Mouse (Mus musculus) limb, embryonic 14.5 days (tissue): Measurements from ENCODE around the gene Gm42742. TPM values are rescaled to one million over a fixed set of nuclear protein-coding genes. Genes with fewer than 3 reads are reported as not detected.

Experiments
- ATAC-seq: fragments of 200-750 bp; cut with Nextera tagmentation; 2 replicates; pipeline ENCODE4 v1.8.0; 2017; ENCODE audit warnings: low read depth, moderate number of reproducible peaks, moderate TSS enrichment; ENCODE audit not compliant: low FRiP score
- DNase-seq: peaks from one replicate; pipeline ENCODE4 v3.0.0-alpha.2; 2015; ENCODE audit warnings: low spot score
- H3K27ac ChIP-seq: fragments of 300-500 bp; sonication (generic); replicated peaks from 2 replicates; pipeline ENCODE4 v1.5.1; 2014; ENCODE audit warnings: low read depth, mild to moderate bottlenecking, low read length, moderate library complexity, mixed read lengths
- H3K27me3 ChIP-seq: fragments of 300-500 bp; sonication (generic); 2 replicates; pipeline ENCODE4 v1.6.1; 2014; ENCODE audit warnings: low read length, mixed read lengths; ENCODE audit not compliant: control insufficient read depth, insufficient read depth
- H3K36me3 ChIP-seq: fragments of 300-500 bp; sonication (generic); 2 replicates; pipeline ENCODE4 v1.6.1; 2014; ENCODE audit warnings: mild to moderate bottlenecking, low read length, moderate library complexity, mixed read lengths; ENCODE audit not compliant: control insufficient read depth, insufficient read depth
- H3K4me1 ChIP-seq: fragments of 300-500 bp; sonication (generic); 2 replicates; pipeline ENCODE4 v1.6.1; 2014; ENCODE audit warnings: antibody characterized with exemption, low read length, mixed read lengths; ENCODE audit not compliant: control insufficient read depth, insufficient read depth
- H3K4me2 ChIP-seq: fragments of 300-500 bp; sonication (generic); replicated peaks from 2 replicates; pipeline ENCODE4 v1.6.1; 2014; ENCODE audit warnings: low read depth, mild to moderate bottlenecking, low read length, moderate library complexity; ENCODE audit not compliant: severe bottlenecking
- H3K4me3 ChIP-seq: fragments of 300-500 bp; sonication (generic); replicated peaks from 2 replicates; pipeline ENCODE4 v1.5.1; 2014; ENCODE audit warnings: low read length
- H3K9ac ChIP-seq: fragments of 300-500 bp; sonication (generic); 2 replicates; pipeline ENCODE4 v1.6.1; 2014; ENCODE audit warnings: mild to moderate bottlenecking, low read depth, low read length, moderate library complexity; ENCODE audit not compliant: severe bottlenecking
- H3K9me3 ChIP-seq: fragments of 300-500 bp; sonication (generic); 2 replicates; pipeline ENCODE4 v1.6.1; 2016; ENCODE audit warnings: low read length; ENCODE audit not compliant: control insufficient read depth
- POLR2A ChIP-seq: fragments of 200-500 bp; IDR thresholded peaks from 2 replicates; pipeline ENCODE4 v1.8.0; 2012; ENCODE audit warnings: inconsistent platforms, mild to moderate bottlenecking, moderate library complexity, borderline replicate concordance; ENCODE audit not compliant: insufficient read depth, insufficient read length; ENCODE audit errors: extremely low read depth
- WGBS: fragments of 180-500 bp; shearing (Covaris S2); extraction: QIAGEN DNeasy Blood & Tissue Kit; methylation state at CpG from one replicate; pipeline ENCODE4 v1.1.7; 2014; 5-methylcytosine and 5-hydroxymethylcytosine counted together
- polyA plus RNA-seq, 2 experiments: library from polyadenylated mRNA; depleted of rRNA in 1 of 2; stranded (reverse) in 1 of 2; unstranded in 1 of 2; fragments of >200 nt; fragmentation: Nextera tagmentation in 1 of 2; extraction: Ambion mirVana in 1 of 2; gene quantifications; 2 replicates each; pipeline versions ENCODE4 v1.2.1 to v1.2.3; 2012 to 2014

The Gm42742 gene
- polyA plus RNA-seq (2012; rRNA removed): 111 and 143 TPM in 2 replicates
- 26.8 and 37.7 TPM in 2 replicates for polyA plus RNA-seq (2014; fragmentation: Nextera tagmentation; extraction: Ambion mirVana)

DNA sequence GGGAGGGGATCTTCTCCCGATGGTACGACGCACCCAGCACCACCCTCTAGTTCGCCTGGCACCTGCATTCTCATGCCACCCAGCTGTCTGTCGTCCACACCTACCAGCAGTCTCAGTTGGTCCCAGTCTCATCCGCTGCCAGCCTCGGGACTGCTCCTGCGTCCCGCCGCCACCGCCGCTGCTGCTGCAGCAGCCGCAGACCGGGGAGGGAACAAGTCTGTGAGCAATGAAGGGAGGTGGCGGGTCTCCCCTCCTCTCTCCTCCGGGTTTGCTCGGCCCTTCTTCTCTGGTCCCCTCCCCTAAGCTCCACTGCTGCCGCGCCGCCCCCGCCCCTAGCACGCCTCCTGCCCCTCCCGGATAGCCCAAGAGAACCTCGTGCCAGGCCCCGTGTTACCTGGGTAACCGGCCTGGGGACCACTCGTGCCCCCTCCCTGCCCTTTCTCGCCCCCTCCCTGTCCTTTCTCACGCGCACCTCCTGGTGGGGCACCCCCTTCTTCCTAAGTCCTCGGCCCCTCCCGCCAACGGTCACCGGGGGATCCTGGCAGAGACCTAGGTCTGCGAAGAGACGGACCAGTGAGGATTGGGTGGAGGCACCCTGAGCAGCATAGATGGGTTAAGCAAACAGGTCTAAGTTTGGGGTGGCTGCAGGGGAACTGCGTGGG, at the start of gene Gm42742, which contains the start of gene Prrt2:
TSS of gene Gm42742 (minus strand) at position 197 of the 662 bp plus-strand sequence.
TSS of gene Prrt2 (minus strand) at position 311 of the 662 bp plus-strand sequence.
- Histone ChIP-seq H3K36me3 (peaks cover 41% of the 10 kb centered on the region), H3K9me3 (no peaks in the 10 kb centered on the region), H3K4me3 (peak within 1 kb of the TSS; percentile 61), H3K27me3 (no peaks in the 10 kb centered on the region), H3K9ac (peak within 1 kb of the TSS; percentile 72), H3K27ac (peak within 1 kb of the TSS; percentile 76), H3K4me2 (peak within 1 kb of the TSS; percentile 85), H3K4me1 (peaks cover 57% of the 10 kb centered on the region)
- ATAC-seq (peak; percentile 55), DNase-seq (peak; percentile 83)
- TF ChIP-seq POLR2A: peak; percentile 55; the same call in 1 of the 2 replicates
- 1% methylated on average over 31 of the region's 37 CpGs for WGBS

DNA sequence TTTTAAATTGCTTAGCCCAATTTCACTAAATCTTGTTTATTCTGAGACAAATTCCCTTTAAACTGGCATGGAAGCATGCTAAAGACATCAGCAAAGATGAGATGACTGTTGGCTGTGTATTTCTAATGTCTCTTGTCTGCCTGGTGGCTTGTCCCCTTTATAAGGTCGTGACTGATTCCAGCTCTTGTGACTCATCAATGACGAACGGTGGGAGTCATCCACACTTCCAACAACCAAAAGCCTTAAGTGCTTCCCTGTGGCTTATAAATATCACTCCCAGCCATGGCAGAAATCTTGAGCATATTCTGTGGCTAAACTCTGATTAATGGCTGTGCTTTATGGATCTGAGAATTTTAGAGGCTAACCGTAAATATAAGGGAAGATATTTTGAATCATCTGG, 45.4 kb upstream of the Gm42742 start:
- no peaks in the 10 kb centered on the region for H3K4me1 ChIP-seq
- WGBS: 76% methylated on average over 4 of the region's 4 CpGs
- H3K4me3 ChIP-seq: no peak overlapping the region
- no peak overlapping the region for H3K4me2 ChIP-seq
- ATAC-seq (no peak), DNase-seq (no peak)
- TF ChIP-seq POLR2A: no peak
- no peaks in the 10 kb centered on the region for H3K27me3 ChIP-seq
- no peaks in the 10 kb centered on the region for H3K36me3 ChIP-seq
- no peak overlapping the region for H3K27ac ChIP-seq
- H3K9me3 ChIP-seq: no peaks in the 10 kb centered on the region
- no peak overlapping the region for H3K9ac ChIP-seq

DNA sequence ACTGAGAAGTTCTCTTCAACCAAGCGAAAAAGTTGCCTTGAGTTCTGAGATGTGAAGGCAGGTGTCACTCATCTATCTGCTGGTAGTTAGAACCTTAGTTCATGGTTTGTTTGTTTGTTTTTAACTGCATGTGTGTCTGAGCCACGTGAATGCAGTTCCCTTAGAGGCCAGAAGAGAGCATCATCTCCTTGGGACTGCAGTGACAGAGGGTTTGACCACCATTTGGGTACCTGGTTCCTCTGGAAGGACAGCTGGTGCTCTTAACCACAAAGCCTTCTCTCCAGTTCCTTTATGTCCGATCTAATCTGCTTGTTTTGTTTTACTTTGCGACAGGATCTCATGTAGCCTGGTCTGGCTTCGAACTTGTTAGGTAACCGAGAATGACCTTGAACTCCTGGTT, 44.6 kb upstream of the Gm42742 start:
- Histone ChIP-seq H3K27me3 (no peaks in the 10 kb centered on the region), H3K4me3 (no peak overlapping the region), H3K36me3 (no peaks in the 10 kb centered on the region), H3K4me2 (no peak overlapping the region), H3K4me1 (no peaks in the 10 kb centered on the region), H3K9ac (no peak overlapping the region), H3K27ac (no peak overlapping the region), H3K9me3 (no peaks in the 10 kb centered on the region)
- ATAC-seq (no peak), DNase-seq (no peak)
- no peak for TF ChIP-seq POLR2A
- 90% methylated on average over 6 of the region's 6 CpGs for WGBS

DNA sequence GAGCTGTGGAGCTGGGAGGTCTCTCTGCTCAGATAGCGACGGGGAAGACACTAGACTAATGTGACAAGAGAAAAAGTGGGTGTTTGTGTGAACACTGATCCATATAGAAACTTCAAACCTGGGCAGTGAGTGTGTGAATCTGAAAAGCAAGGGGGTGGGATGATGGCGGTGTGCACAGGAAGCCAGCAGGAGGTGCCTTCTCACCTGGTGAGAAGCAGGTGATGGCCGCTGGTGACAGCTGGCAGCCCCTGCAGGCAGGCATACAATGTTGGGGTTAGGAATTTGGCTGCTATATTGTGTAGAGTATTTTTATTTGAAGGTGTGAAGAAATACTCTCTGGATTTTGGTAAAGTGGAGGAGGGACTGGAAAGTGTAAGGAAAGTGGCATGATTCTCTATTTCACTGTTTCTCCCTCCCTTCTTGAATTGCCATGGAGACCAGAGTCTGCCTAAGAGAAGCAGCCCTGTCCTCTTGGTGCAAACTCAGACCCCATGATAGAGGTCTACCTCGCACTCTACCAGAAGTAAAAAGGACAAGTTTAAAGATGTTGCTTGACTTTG, 34.2 kb upstream of the Gm42742 start:
- H3K4me3 ChIP-seq: no peak overlapping the region
- no peaks in the 10 kb centered on the region for H3K36me3 ChIP-seq
- no peak for TF ChIP-seq POLR2A
- no peak overlapping the region for H3K27ac ChIP-seq
- no peak for ATAC-seq
- no peak for DNase-seq
- H3K4me1 ChIP-seq: no peaks in the 10 kb centered on the region
- no peak overlapping the region for H3K9ac ChIP-seq
- H3K27me3 ChIP-seq: no peaks in the 10 kb centered on the region
- no peak overlapping the region for H3K4me2 ChIP-seq
- WGBS: 61% methylated on average over 5 of the region's 5 CpGs
- no peaks in the 10 kb centered on the region for H3K9me3 ChIP-seq

DNA sequence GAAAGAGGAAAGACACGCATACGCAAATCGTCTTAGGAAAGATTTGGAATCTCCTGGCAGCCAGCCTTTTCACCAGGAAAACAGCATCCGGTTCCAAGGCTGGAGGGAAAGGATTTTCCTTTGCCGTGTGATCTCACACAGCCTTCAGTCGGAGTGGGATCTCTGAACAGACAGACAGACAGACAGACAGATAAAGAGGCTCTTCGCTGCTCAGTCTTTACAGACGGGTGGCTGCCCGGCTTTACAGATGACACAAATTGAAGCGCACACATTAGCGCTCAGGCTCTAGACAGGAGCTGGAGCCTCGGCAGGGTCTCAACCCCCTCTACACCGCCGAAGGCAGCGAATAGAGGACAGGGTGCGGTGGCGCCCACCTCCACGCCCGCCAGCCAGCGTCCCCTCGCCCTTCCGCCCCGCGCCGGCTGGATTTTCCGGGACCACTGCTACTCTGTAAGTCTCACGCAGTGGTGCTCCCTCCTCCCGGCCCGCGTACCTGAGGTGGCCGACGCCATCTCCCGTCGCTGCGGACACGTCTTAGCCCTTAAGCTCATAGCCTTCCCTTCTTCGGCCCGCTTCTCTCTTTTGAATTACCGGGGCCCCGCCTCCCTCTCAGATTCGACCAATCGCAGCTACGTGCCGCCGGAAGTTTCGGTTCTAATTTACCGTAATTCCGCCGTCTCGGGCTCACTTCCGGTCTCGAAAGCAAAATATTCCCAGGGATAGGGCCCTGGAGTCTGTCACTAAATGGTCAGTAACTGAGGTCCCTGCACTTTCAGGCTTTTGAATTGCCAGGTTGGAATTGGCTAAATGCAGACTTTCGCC, 21.2 kb upstream of the Gm42742 start, which contains the start of gene Kif22:
TSS of gene Kif22 (minus strand) at position 621 of the 822 bp plus-strand sequence.
- 1% methylated on average over 52 of the region's 53 CpGs for WGBS
- Histone ChIP-seq H3K4me1 (peaks cover 4% of the 10 kb centered on the region; the same call in 1 of the 2 replicates), H3K27ac (peak within 1 kb of the TSS; percentile 72), H3K4me2 (peak within 1 kb of the TSS; percentile 82), H3K9me3 (no peaks in the 10 kb centered on the region), H3K4me3 (peak within 1 kb of the TSS; percentile 84), H3K27me3 (no peaks in the 10 kb centered on the region), H3K36me3 (no peaks in the 10 kb centered on the region), H3K9ac (peak within 1 kb of the TSS; percentile 71)
- no peak for TF ChIP-seq POLR2A
- DNase-seq: peak; percentile 86
- ATAC-seq: peak; percentile 88
